Mouse (Mus musculus) olfactory bulb, adult 2 months (tissue): ENCODE data around the gene Polr3h.

Experiments
- CTCF ChIP-seq: fragments of 200-500 bp; IDR thresholded peaks from 2 replicates; pipeline ENCODE4 v1.5.1; 2012; ENCODE audit warnings: low read depth, mild to moderate bottlenecking, low read length, moderate library complexity; ENCODE audit not compliant: insufficient read depth
- POLR2A ChIP-seq: fragments of 200-500 bp; IDR thresholded peaks from 2 replicates; pipeline ENCODE4 v1.6.1; 2012; ENCODE audit warnings: mild to moderate bottlenecking, low read depth, low read length, moderate library complexity; ENCODE audit not compliant: insufficient read depth

GRCm38 (mm10) chr15:81857724-81858116 is 68.3 kb downstream of the Polr3h start:
- TF ChIP-seq CTCF (no peak), POLR2A (no peak)
